Mouse (Mus musculus) ovary, adult 18-20 months (tissue): ENCODE data around the gene Myt1.

Experiments
- DNase-seq: peaks from one replicate; pipeline ENCODE4 v3.0.0; 2022; ENCODE audit warnings: low spot score, mixed read lengths

Myt1 gene

GRCm38 (mm10) chr2:181763006-181763830, at the start of gene Myt1:
TSS of gene Myt1 (plus strand) at chr2:181763332.
- no peak for DNase-seq

- no peak for DNase-seq
Observed at GRCm38 (mm10) chr2:181713749-181714148, 49.4 kb upstream of the Myt1 start.

DNA sequence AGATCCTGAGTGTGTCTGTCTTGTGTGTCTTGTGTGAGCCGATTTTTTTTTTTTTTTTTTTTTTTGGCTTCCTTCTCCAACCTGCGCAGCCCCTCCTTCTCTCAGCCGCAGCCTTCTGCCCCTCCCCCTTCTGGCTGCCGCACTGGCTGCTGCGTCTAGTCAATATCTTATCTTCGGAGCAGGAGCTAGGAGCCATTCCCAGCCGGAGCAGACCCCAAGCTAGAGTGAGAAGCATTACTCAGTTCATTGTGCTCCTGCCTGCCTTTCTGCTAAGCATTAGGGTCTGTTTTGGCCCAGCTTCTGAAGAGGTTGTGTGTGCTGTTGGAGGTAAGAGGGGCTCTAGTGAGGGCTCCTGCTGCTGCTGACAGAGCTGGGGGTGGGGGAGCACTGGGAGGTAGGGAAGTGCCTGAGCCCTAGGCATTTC, 48.2 kb upstream of the Myt1 start, which contains the start of gene Oprl1:
TSS of gene Oprl1 (plus strand) at position 114 of the 424 bp plus-strand sequence.
- DNase-seq: no peak

GRCm38 (mm10) chr2:181715382-181715781, 47.8 kb upstream of the Myt1 start:
- no peak for DNase-seq

GRCm38 (mm10) chr2:181716991-181717390, 46.1 kb upstream of the Myt1 start:
- no peak for DNase-seq

GRCm38 (mm10) chr2:181720061-181720460, 43.1 kb upstream of the Myt1 start:
- DNase-seq: no peak

GRCm38 (mm10) chr2:181721200-181721599, 41.9 kb upstream of the Myt1 start:
- DNase-seq: no peak

DNA sequence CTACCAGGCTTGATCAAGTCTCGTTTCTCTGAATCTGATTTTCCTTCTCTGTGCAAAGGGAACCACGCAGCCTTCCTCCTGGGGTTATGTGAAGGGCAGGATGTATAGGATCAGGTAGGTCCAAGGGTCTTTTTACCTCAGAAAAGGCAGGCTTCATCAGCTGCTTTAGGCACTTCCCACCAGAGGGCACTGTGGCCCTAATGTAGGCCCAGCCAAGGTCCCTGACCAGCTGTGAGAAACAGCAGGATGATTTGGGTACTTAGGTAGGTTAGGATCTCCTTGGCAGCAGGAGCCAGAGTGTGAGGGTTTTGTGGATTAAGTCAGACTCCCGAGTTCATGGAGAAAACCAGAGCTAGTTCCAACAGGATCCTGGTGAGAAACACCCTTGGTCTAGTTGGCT, 40.9 kb upstream of the Myt1 start:
- DNase-seq: no peak

GRCm38 (mm10) chr2:181727659-181728262, 35.4 kb upstream of the Myt1 start:
- DNase-seq: no peak

DNA sequence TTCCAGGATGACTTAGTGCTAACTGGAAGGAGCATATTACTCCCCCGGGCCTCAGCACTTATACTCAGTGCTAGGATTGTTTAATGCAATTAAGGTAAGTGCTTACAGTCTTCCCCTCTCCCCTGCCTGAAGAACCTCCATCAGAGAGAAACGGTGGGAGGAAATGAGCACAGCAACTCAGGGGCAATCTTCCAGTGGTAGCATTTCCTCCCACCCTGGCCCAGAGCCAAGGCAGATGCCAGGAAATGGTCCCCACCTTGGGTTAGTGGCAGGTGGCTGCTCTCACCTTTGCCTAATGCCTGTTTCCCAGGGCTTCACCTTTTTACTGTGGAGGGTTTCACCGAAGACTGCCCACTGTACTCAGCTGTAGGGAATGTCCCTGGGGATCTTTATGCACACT, 33.1 kb upstream of the Myt1 start:
- no peak for DNase-seq

DNA sequence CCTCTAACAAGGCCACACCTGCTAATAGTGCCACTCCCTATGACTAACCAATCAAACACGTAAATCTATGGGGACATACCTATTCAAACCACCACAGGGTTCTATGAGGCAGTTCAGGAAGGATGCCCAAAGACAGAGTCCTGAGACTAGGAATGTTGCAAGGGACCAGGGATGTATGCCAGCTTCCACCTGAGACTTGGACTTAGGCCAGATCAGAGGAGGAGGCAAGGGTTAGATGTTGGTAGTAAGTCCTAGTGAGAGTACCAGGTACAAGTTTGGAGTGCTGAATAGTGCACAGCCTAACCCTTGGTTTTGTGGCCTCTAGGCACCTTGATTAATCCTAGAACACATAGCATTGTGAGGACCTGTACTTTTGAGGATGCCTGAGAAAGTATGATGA, 10.5 kb upstream of the Myt1 start:
- DNase-seq: no peak

- DNase-seq: no peak
Observed at GRCm38 (mm10) chr2:181758147-181758725, 4.9 kb upstream of the Myt1 start.

DNA sequence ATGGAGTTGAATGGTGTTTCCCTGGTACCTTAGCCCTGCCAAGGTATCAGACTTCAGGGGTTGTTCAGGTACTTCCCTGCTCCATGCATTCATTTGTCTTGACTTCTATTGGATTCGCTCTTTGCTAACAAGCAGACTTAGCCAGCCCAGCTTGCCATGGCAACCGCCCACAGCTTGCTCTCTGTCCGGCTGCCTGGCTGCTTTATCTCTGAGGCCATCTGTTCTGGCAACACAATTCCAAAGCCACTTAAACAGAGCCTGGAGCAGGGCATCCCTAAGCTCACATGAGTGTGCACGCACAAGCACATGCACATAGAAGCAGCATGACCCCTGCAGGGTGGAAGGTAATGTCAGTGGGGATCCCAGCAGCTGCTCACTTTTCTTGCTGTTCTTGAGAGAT, 4.1 kb upstream of the Myt1 start:
- no peak for DNase-seq

- DNase-seq: no peak
Observed at GRCm38 (mm10) chr2:181763886-181764527, 875 bp downstream of the Myt1 start.

DNA sequence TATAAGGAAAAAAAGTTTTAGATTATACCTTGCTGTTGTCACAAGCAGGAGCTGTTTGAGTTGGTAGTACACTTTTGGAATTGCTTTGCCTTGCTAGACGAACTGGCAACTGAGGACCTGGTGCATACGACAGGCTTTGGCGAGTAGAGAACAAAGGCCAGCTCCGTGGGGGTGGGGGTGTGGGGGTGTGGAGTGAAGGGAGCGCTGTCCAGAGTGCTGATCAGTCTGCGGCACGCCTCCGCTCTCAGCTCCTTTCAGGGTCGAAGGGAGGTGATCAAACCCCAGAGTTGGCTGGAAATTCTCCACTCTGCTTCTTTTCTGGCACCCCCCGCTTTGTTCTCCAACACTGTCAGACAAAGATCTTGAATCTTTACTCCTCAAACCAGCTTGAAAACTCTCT, 1.5 kb downstream of the Myt1 start:
- DNase-seq: no peak

DNA sequence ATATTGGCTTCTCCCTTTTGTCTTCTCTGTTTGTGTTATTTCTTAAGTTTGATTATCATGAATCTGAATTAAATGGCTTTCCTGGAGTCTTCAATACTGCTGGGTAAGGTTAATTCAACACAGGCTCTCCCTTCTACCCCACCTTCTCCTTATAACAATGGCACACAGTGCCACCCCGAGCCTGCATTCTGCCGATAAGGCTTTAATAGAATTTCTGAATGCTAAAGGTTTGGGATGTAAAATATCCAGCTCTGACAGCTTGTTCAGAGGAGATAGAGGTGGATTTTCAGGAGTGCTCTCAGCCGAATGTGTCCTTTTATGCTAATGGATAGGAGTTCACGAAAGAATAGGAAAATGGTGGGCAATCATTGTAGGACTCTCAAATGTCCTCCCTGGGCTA, 2.1 kb downstream of the Myt1 start:
- DNase-seq: no peak

DNA sequence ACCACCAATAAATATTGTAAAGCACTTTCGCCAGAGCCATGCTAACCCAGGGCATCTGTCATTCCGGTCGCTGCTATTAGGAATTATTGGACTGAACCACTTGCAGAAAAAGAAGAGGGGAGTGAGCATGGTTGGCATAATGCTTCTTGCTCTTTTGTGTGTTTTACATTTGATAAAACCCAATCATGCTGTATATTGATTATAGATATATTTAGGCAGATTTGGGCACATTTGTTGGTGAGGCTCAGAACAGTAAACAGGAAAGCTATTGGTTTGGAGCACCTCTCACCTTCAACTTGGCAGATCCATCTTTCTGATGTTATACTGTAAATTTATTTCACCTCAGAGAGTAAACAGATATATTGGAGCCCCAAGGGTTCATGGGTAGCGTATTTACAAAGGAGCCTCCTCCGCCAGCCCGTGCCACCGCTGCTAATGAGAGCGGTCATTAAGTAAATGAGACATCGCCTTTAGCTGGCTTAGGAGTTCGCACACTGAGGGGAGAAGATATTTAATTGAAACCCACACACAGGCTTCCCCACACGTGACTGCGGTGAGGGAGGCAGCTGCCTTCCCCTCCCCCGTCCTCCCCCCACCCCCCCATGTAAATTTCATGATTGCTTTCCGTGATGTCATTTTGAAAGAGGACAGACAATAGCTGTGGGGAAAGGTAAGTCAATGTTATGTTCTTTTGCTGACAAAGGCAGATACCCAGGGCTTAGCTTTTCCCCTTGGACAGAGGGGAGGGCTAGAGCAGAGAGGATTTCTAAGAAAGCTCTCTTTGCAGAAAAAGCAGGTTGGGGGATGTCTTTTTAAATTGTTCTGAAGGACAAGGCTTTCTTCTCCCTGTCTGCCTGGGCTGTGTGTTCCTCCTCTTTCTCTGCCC, 3.8 kb downstream of the Myt1 start:
- DNase-seq: no peak

- DNase-seq: no peak
Observed at GRCm38 (mm10) chr2:181768451-181768850, 5.3 kb downstream of the Myt1 start.

DNA sequence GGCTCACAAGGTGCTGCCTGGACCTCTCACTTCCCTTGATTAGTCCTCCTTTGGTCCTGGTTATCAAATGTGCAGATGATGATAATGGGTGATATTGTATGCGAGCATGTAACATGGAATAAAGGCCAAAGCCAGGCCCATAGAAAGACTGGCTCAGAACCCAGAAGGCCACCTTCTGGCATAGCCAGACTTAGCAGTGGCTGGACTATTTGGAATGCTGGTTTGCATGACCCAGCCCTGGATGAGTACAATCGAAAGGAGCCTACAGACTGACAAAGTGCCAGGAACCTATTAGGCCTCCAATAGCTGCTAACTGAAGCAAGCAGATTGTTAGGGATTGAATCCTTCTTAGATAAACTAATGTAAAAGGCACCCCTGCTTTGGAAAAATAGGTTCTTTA, 6.3 kb downstream of the Myt1 start:
- DNase-seq: no peak

- DNase-seq: no peak
Observed at GRCm38 (mm10) chr2:181773203-181773602, 10.1 kb downstream of the Myt1 start.

DNA sequence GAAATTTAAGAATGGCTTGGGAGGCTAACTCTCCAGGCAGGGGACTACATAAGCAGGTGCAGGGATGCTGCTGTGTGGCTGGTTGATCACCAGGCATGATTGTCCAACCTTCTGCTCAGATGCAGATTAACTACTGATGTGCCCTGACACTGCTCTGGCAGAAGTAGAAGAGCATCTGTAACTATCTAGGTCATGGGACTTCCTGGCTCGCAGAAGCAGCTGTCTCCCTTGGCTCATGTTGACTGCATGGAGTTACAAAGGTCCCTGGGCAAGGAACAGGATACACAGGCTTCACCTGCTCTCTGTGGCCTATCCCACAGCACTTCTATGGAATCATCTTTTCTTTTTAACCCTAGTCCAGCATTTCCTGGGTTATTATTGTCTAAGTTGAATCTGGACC, 12.7 kb downstream of the Myt1 start:
- DNase-seq: no peak

DNA sequence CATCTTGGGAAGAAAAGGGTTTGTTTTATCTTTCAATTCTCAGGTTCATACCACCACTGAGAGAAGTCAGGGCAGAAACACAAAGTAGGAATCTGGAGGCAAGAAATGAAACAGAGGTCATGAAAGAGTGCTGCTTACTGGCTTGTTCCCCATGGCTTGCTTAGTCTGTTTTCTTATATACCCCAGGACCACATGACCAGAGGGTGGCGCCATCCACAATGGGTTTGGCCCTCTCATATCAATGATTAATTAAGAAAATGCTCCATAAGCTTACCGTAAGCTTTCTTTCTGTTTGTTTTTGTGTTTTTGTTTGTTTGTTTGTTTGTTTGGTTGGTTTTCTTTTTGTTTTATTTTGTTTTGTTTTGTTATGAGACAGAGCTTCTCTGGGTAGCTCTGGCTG, 14.6 kb downstream of the Myt1 start:
- no peak for DNase-seq
